Mouse (Mus musculus): Measurements from ENCODE around the gene Gm14597. TPM values are rescaled to one million over a fixed set of nuclear protein-coding genes. Genes with fewer than 3 reads are reported as not detected.
"Not testable (repeated sequence)": the region's sequence is repeated elsewhere in the genome, so short reads cannot be mapped to it uniquely, and the experiment has no call there.

The Gm14597 gene
- polyA plus RNA-seq (2012; rRNA removed): not detected in 2 replicates

- DNase-seq; H3K4me1 ChIP-seq (ENCODE audit: control insufficient read depth, insufficient read depth, low read length); H3K27me3 ChIP-seq (ENCODE audit: control insufficient read depth, insufficient read depth, low read length): not testable (repeated sequence)
- Histone ChIP-seq H3K4me3 (replicated peaks; ENCODE audit: insufficient read depth, low read depth, low read length) (peak within 1 kb of the TSS; percentile 97), H3K27ac (ENCODE audit: insufficient read depth, low read length) (peak within 1 kb of the TSS; percentile 96)
- 10% methylated on average over 2 of the region's 4 CpGs for WGBS
Observed at GRCm38 (mm10) chrX:53608879-53609278, at the start of gene Gm14597. Gene Gm14597 (minus strand): TSS chrX:53608979.

- not testable (repeated sequence) for DNase-seq; H3K27ac ChIP-seq (ENCODE audit: insufficient read depth, low read length); H3K27me3 ChIP-seq (ENCODE audit: control insufficient read depth, insufficient read depth, low read length); H3K4me1 ChIP-seq (ENCODE audit: control insufficient read depth, insufficient read depth, low read length); H3K4me3 ChIP-seq (replicated peaks; ENCODE audit: insufficient read depth, low read depth, low read length)
- 68% methylated on average over 4 of the region's 4 CpGs for WGBS
Observed at GRCm38 (mm10) chrX:53652917-53653316, 44.1 kb upstream of the Gm14597 start.

- Histone ChIP-seq H3K27me3 (ENCODE audit: control insufficient read depth, insufficient read depth, low read length) (no peaks in the 10 kb centered on the region), H3K4me1 (ENCODE audit: control insufficient read depth, insufficient read depth, low read length) (no peaks in the 10 kb centered on the region), H3K27ac (ENCODE audit: insufficient read depth, low read length) (no peak overlapping the region), H3K4me3 (replicated peaks; ENCODE audit: insufficient read depth, low read depth, low read length) (no peak overlapping the region)
- 77% methylated on average over 6 of the region's 6 CpGs for WGBS
- no peak for TF ChIP-seq CTCF (IDR thresholded peaks at IDR 0.05; ENCODE audit: borderline replicate concordance, insufficient read depth, low read depth, low read length)
- TF ChIP-seq POLR2A (IDR thresholded peaks at IDR 0.05; ENCODE audit: borderline replicate concordance, insufficient read depth, low read length): no peak
- DNase-seq: no peak
Observed at GRCm38 (mm10) chrX:53645885-53646284, 37.1 kb upstream of the Gm14597 start.

- not testable (repeated sequence) for H3K27me3 ChIP-seq (ENCODE audit: control insufficient read depth, insufficient read depth, low read length); H3K4me1 ChIP-seq (ENCODE audit: control insufficient read depth, insufficient read depth, low read length)
- peak within 1 kb of the TSS; percentile 85; the same call in 1 of the 2 replicates for H3K27ac ChIP-seq (ENCODE audit: insufficient read depth, low read length)
- DNase-seq: peak; percentile 82 to 85
- WGBS: 15% methylated on average over 13 of the region's 50 CpGs
- H3K4me3 ChIP-seq (replicated peaks; ENCODE audit: insufficient read depth, low read depth, low read length): peak within 1 kb of the TSS; percentile 43
- TF ChIP-seq POLR2A (IDR thresholded peaks at IDR 0.05; ENCODE audit: borderline replicate concordance, insufficient read depth, low read length): peak; percentile 16; the same call in 1 of the 2 replicates
Observed at GRCm38 (mm10) chrX:53642980-53643961, 34.5 kb upstream of the Gm14597 start, which contains the start of gene Rtl8a. Gene Rtl8a (minus strand): TSS chrX:53643682.

DNA sequence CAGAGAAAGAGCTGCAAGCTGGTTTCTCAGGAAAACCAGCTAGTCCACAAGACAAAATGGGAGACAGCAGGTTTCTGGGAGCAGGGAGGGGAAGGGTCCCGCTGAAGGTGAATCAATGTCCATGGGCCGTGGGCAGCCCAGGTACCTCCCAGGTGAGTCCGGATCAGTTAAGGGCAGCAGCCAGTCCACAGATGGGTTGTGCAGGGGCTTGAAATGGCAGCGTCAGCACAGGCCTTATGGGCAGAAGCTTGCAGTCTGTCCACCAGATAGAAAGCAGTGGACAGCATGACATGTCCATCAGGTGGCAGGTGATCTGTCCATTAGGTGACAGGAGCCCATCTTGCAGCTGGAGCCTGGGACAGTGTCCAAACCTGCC, 33.8 kb upstream of the Gm14597 start:
- WGBS: 10% methylated on average over 3 of the region's 4 CpGs
- H3K27ac ChIP-seq (ENCODE audit: insufficient read depth, low read length); H3K4me1 ChIP-seq (ENCODE audit: control insufficient read depth, insufficient read depth, low read length); H3K4me3 ChIP-seq (replicated peaks; ENCODE audit: insufficient read depth, low read depth, low read length); H3K27me3 ChIP-seq (ENCODE audit: control insufficient read depth, insufficient read depth, low read length): not testable (repeated sequence)
- DNase-seq: peak; percentile 11 to 29

- 34% methylated on average over 3 of the region's 3 CpGs for WGBS
- not testable (repeated sequence) for H3K27me3 ChIP-seq (ENCODE audit: control insufficient read depth, insufficient read depth, low read length); H3K27ac ChIP-seq (ENCODE audit: insufficient read depth, low read length); DNase-seq; H3K4me1 ChIP-seq (ENCODE audit: control insufficient read depth, insufficient read depth, low read length); H3K4me3 ChIP-seq (replicated peaks; ENCODE audit: insufficient read depth, low read depth, low read length)
Observed at GRCm38 (mm10) chrX:53638107-53638506, 29.3 kb upstream of the Gm14597 start.

GRCm38 (mm10) chrX:53611395-53611794, 2.6 kb upstream of the Gm14597 start:
- not testable (repeated sequence) for H3K4me1 ChIP-seq (ENCODE audit: control insufficient read depth, insufficient read depth, low read length); H3K4me3 ChIP-seq (replicated peaks; ENCODE audit: insufficient read depth, low read depth, low read length); H3K27ac ChIP-seq (ENCODE audit: insufficient read depth, low read length); H3K27me3 ChIP-seq (ENCODE audit: control insufficient read depth, insufficient read depth, low read length); DNase-seq

DNA sequence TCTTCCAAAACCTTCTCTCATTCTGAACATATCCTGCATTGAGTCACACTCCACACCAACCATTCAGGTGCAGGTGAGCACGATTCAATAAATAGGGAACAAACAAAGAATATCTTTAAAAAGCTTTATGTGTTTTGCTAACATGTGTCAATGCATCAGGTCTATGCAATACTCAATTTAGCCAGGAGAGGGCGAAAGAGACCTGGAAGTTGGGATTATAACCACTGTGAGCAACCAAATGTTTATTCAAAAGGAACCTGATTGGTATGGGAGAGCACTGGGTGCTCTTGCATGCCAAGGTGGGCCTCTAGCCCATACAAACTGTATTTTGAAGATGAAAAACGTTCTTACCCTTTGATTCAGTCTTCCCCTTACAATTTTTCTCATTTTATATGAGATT, 1.8 kb upstream of the Gm14597 start:
- TF ChIP-seq POLR2A (IDR thresholded peaks at IDR 0.05; ENCODE audit: borderline replicate concordance, insufficient read depth, low read length): no peak
- peak; percentile 42; the same call in 1 of the 2 replicates for TF ChIP-seq CTCF (IDR thresholded peaks at IDR 0.05; ENCODE audit: borderline replicate concordance, insufficient read depth, low read depth, low read length)
- no peak overlapping the region for H3K27ac ChIP-seq (ENCODE audit: insufficient read depth, low read length)
- 0 out of 2 replicates have a peak, but pooled peaks cover 2% of the 10 kb centered on the region for H3K4me1 ChIP-seq (ENCODE audit: control insufficient read depth, insufficient read depth, low read length)
- H3K27me3 ChIP-seq (ENCODE audit: control insufficient read depth, insufficient read depth, low read length): no peaks in the 10 kb centered on the region
- peak; percentile 52 to 67 for DNase-seq
- H3K4me3 ChIP-seq (replicated peaks; ENCODE audit: insufficient read depth, low read depth, low read length): no peak overlapping the region
- 0% methylated on average over 3 of the region's 3 CpGs for WGBS
